Mouse (Mus musculus): ENCODE data around the gene Ccnd2. TPM values are rescaled to one million over a fixed set of nuclear protein-coding genes. Genes with fewer than 3 reads are reported as not detected.

The Ccnd2 gene
- polyA plus RNA-seq, 1 experiment from 2014 or later = 799 TPM

DNA sequence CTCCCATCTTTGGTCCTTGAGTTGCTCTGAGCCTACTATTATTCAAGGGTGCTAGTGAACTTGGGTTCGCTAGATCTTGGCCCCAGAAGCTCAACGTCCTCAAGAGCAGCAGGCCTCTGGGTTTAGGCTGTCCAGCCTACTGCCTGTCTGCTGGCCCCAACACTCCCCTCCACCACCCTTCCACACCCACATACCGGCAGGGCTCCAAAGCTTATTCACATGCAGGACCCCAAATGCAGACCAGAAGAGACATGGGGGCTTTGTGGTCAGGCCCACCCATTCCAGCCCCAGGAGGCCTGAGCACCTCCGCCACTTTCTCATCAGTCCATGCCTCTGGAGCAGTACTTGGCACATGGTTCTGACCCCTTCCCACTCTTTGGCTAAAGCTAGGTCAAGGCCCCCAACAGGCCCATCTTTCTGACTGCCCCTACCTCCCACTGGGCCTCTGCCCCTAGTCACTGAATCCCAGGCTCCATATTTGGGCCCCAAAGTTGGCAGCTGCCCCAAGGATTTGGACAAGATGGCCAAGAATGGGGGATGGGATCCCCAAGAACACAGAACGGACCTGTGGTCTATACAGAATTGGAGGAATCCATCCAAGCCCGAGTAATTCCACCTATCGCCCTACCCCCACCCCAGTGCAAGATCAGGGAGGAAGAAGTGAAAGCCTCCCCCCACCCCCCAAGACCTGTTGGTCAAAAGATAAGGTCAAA lies 8.3 kb downstream of the Ccnd2 start:
- H3K27me3 ChIP-seq (ENCODE audit: low read depth, poor library complexity, severe bottlenecking) = no peaks in the 10 kb centered on the region
- no peak overlapping the region for H3K4me3 ChIP-seq
- no peaks in the 10 kb centered on the region for H3K9me3 ChIP-seq (replicated peaks)
- WGBS = 88% methylated on average over 7 of the region's 7 CpGs
- no peak for DNase-seq (ENCODE audit: low spot score)
- H3K36me3 ChIP-seq = peaks cover 98% of the 10 kb centered on the region
- peaks cover 54% of the 10 kb centered on the region for H3K4me1 ChIP-seq
- no peak overlapping the region for H3K27ac ChIP-seq

DNA sequence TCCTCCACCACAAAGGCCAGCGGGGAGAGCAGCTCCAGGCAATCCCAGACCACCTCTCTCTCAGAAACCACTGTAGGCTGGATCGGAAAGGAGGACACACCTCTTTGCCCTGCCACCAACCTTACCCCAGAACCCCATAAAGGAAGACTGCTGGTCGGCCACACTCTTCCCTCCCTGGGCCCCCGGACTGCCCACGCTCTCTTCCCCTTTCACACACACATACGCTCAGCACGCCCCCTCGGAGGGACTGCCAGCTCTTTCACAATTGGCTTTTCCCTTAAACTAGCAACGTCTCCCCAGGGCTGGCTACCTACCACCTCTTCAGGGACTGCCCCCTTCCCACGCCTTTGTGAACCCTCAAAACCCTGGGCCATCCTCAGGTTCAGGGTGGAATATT lies 8.9 kb downstream of the Ccnd2 start:
- Histone ChIP-seq H3K4me1 (peaks cover 48% of the 10 kb centered on the region), H3K36me3 (peaks cover 99% of the 10 kb centered on the region), H3K4me3 (no peak overlapping the region), H3K9me3 (replicated peaks) (no peaks in the 10 kb centered on the region), H3K27me3 (ENCODE audit: low read depth, poor library complexity, severe bottlenecking) (no peaks in the 10 kb centered on the region), H3K27ac (no peak overlapping the region)
- DNase-seq (ENCODE audit: low spot score) = no peak
- 83% methylated on average over 10 of the region's 10 CpGs for WGBS

DNA sequence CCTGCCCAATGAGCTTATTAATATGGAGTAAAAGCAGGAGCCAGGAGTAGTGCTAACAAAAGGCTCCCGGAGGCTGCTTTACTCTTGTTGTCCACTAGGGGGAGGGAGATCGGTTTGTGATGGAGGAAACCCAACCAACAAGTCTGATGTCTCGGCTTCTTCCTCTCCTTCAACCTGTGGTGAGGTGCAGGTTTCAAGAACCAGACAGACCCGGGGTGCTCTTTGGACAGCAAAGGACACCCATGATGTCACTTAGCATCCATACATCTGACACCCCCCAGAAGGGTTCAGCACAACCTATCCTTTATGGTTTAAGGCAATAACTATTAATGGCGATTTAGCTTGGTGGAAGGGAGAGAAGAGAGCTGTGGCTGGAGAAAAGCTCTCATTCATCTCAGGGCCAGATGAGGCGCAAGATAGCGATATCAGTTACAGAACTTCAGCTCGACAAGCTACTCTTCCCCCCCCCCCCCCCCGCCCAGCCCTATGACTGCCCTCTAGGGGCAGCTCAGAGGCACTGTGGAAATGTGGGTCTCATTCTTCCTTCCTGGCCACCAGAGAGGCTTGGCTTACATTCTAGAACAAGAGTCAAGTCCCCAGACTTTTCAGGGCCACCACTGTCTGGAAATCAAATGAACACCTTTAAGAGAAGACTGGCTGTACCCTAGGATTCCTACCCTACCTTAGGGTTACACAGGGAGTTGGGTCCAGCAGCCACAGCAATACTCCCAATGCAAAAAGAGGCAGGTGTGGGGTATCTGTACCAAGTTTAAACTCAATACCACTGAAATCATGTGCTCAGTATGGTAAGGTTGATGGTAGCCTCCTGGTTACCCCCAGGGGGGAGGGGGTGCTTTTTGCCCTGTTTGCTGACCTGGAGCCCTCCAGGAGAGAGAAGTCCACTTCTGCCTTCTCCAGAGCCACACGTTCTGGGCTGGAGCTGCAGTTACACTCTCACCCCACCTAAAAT lies 9.6 kb downstream of the Ccnd2 start:
- Histone ChIP-seq H3K4me1 (peaks cover 42% of the 10 kb centered on the region), H3K36me3 (peaks cover 99% of the 10 kb centered on the region), H3K4me3 (no peak overlapping the region), H3K9me3 (replicated peaks) (no peaks in the 10 kb centered on the region), H3K27me3 (ENCODE audit: low read depth, poor library complexity, severe bottlenecking) (no peaks in the 10 kb centered on the region), H3K27ac (no peak overlapping the region)
- 33% methylated on average over 9 of the region's 10 CpGs for WGBS
- peak; percentile 69 for DNase-seq (ENCODE audit: low spot score)

DNA sequence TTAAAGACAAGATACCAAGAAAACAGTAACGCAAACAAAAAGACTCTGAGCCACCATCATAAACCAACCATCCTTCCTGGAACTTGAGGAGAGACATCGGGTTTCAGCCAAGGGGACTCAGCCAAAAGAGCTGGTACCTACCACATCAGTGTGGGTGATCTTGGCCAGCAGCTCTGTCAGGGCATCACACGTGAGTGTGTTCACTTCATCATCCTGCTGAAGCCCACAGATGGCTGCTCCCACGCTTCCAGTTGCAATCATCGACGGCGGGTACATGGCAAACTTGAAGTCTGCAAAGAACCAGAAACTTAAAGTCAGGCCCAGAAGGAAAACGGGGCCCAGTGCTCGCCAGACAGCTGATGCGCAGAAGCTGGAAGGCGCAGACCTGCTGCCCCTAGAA lies 13.0 kb downstream of the Ccnd2 start:
- Histone ChIP-seq H3K27ac (no peak overlapping the region), H3K36me3 (peaks cover 99% of the 10 kb centered on the region), H3K4me1 (peaks cover 19% of the 10 kb centered on the region), H3K27me3 (ENCODE audit: low read depth, poor library complexity, severe bottlenecking) (no peaks in the 10 kb centered on the region), H3K9me3 (replicated peaks) (no peaks in the 10 kb centered on the region), H3K4me3 (no peak overlapping the region)
- 96% methylated on average over 11 of the region's 11 CpGs for WGBS
- no peak for DNase-seq (ENCODE audit: low spot score)

DNA sequence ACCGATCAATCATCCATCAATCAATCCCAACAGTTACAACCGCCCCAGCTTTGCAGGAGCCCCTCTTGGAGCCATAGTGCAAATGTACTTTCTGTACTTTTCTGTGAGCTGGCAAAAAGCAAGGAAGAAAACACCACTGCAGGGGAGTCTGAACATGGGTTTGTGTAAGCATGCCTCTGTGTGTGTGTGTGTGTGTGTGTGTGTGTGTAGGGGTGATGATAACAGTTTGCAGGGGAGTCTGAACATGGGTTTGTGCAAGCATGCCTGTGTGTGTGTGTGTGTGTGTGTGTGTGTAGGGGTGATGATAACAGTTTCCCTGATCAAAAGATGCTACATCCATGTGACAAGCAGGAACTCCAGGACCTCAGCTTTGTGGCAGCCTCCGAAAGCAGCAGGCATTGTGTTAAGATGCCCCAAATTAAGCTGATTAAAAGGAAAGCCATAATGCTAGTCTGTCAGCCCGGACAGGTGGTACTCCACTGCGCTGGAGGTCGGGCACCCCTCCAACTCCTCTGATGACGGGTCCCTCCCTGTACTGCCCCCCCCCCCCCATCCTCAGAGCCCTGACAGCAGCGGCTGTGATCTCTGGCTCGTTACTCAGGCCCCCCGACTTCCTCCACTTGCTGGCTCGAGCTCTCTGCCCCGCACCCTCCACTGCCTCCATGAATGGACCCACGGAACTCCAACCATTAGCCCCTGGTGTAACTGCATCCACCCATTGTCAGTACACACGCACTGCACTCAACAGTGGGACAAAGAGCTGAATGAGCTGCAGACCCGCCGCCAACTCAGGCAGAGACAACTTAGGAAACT lies 18.4 kb downstream of the Ccnd2 start:
- H3K27ac ChIP-seq = no peak overlapping the region
- DNase-seq (ENCODE audit: low spot score) = no peak
- 81% methylated on average over 16 of the region's 16 CpGs for WGBS
- no peaks in the 10 kb centered on the region for H3K27me3 ChIP-seq (ENCODE audit: low read depth, poor library complexity, severe bottlenecking)
- no peaks in the 10 kb centered on the region for H3K9me3 ChIP-seq (replicated peaks)
- H3K4me1 ChIP-seq = no peaks in the 10 kb centered on the region
- peaks cover 100% of the 10 kb centered on the region for H3K36me3 ChIP-seq
- H3K4me3 ChIP-seq = no peak overlapping the region

DNA sequence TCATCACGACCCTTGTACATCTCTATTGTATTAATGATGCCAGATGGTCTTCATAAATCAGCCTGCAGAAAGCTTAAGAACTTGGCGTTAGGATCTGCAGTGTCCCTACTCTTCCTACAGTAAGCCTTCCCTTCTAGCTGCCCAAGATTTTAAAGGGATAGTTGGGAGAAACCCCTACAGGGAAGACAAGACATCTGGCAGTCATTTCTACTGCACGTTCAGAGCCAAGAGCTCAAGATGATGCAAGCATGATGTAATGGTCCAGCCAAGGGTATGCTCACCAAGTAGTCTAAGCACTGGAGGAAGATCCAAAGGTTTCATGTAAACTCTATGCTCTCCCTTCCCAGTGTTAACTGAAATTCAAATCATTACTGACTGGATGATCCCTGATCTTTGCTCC lies 19.3 kb downstream of the Ccnd2 start:
- peaks cover 100% of the 10 kb centered on the region for H3K36me3 ChIP-seq
- no peaks in the 10 kb centered on the region for H3K9me3 ChIP-seq (replicated peaks)
- H3K4me1 ChIP-seq = no peaks in the 10 kb centered on the region
- no peak overlapping the region for H3K27ac ChIP-seq
- H3K4me3 ChIP-seq = no peak overlapping the region
- DNase-seq (ENCODE audit: low spot score) = no peak
- 78% methylated on average over 3 of the region's 3 CpGs for WGBS
- H3K27me3 ChIP-seq (ENCODE audit: low read depth, poor library complexity, severe bottlenecking) = no peaks in the 10 kb centered on the region

DNA sequence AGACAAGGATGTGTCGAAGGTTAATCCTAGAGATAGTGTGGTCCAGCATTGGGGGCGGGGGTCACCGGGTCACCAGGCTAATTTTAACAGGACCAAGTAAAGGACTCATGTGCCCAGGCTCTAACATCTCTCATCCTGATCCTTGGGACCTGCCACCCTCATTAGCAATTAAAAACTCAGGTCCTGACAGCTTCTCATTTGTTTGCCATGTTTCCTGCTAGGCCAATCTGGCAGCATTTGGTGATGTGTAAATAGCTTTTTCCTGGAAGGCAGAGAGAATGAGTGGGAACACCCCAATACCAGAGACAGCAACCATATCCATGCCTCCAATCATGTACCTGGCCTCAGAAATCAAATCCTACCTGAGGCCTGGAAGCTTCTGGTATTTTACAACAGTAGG lies 20.0 kb downstream of the Ccnd2 start:
- Histone ChIP-seq H3K36me3 (peaks cover 100% of the 10 kb centered on the region), H3K27ac (no peak overlapping the region), H3K27me3 (ENCODE audit: low read depth, poor library complexity, severe bottlenecking) (no peaks in the 10 kb centered on the region), H3K9me3 (replicated peaks) (no peaks in the 10 kb centered on the region), H3K4me3 (no peak overlapping the region), H3K4me1 (no peaks in the 10 kb centered on the region)
- DNase-seq (ENCODE audit: low spot score) = no peak
- 78% methylated on average over 3 of the region's 3 CpGs for WGBS

DNA sequence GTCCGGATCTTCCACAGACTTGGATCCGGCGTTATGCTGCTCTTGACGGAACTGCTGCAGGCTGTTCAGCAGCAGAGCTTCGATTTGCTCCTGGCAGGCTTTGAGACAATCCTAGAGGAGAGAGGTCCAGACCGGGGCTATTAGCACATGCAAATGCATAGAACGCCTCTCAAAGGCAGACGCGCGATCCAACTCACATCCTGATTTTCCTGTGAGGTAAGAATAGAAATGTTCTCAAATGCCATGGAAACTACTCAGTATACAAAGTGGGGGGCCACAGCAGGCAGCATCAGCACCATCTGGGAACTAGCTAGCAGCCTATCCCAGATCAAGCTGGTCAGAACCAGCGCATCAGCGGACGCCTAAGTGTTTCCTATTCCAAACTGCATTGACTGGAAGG lies 21.6 kb downstream of the Ccnd2 start:
- peaks cover 97% of the 10 kb centered on the region for H3K36me3 ChIP-seq
- WGBS = 77% methylated on average over 13 of the region's 13 CpGs

DNA sequence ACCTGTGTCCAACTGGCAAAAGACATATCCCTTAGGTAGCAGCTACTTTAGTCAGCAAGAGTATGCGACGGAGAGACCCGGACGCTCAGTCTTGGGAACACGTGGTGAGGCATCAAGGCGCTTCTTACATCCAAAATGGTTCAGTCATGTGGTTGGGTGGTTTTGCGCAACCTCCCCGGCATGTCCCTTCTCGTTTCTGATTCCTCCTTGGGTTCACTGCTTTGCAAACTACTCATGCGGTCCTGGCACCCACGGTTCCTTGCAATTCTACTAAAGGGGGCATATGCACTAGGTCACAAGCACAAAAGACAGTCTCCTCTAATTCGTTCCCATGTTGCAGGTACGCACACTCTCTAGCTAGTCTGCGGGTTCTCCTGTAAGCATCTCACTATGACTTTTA lies 22.3 kb downstream of the Ccnd2 start:
- Histone ChIP-seq H3K36me3 (peaks cover 90% of the 10 kb centered on the region), H3K27ac (no peak overlapping the region), H3K27me3 (ENCODE audit: low read depth, poor library complexity, severe bottlenecking) (no peaks in the 10 kb centered on the region), H3K4me3 (no peak overlapping the region), H3K9me3 (replicated peaks) (no peaks in the 10 kb centered on the region), H3K4me1 (peaks cover 2% of the 10 kb centered on the region; the same call in 1 of the 2 replicates)
- WGBS = 94% methylated on average over 14 of the region's 14 CpGs
- DNase-seq (ENCODE audit: low spot score) = no peak

More for the DNA sequence above, 21.6 kb downstream of the Ccnd2 start:
- no peaks in the 10 kb centered on the region for H3K27me3 ChIP-seq (ENCODE audit: low read depth, poor library complexity, severe bottlenecking)
- no peak for DNase-seq (ENCODE audit: low spot score)
- H3K9me3 ChIP-seq (replicated peaks) = no peaks in the 10 kb centered on the region
- H3K4me3 ChIP-seq = no peak overlapping the region
- H3K27ac ChIP-seq = no peak overlapping the region
- H3K4me1 ChIP-seq = no peaks in the 10 kb centered on the region

DNA sequence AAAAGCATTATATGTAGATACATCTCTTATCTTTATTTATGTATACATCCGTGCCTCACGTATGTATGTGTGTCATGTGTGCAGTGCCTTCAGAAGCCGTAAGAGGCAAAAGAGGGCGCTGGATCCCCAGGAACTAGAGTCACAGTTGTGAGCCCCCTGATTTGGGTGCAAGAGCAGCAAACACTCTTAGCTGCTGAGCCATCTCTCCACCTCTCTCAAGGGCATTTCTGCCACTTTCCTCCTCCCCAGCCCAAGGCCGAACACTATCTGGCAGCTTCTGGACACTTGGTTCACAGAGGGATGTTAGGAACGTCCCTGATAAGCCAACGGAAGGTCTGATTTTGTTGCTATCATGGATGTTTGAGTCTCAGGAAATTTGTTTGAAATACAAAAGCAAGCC lies 28.5 kb downstream of the Ccnd2 start:
- no peak for DNase-seq (ENCODE audit: low spot score)
- 92% methylated on average over 7 of the region's 7 CpGs for WGBS

DNA sequence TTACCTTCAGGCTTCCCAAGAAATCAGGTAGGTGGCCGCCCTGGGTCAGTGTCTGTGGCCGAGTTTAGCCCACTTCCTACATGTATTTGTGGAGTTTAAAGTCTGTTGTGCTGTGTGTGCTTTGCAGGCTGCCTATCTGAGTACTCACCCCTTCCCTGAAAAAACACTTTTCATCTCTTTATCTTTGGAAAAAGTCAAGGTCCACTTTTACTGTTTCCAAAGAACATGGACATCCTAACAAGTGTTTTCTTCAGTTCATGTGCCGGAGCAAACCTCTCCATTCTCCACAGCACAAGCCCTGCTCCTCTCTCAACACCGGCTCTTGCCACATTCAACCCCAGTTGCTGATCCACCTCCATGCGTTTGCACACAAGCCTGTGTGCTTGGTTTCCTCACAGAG lies 29.0 kb downstream of the Ccnd2 start:
- Histone ChIP-seq H3K4me1 (peaks cover 4% of the 10 kb centered on the region; the same call in 1 of the 2 replicates), H3K9me3 (replicated peaks) (no peaks in the 10 kb centered on the region), H3K4me3 (no peak overlapping the region), H3K27me3 (ENCODE audit: low read depth, poor library complexity, severe bottlenecking) (no peaks in the 10 kb centered on the region), H3K36me3 (peaks cover 24% of the 10 kb centered on the region), H3K27ac (no peak overlapping the region)
- no peak for DNase-seq (ENCODE audit: low spot score)
- 87% methylated on average over 5 of the region's 5 CpGs for WGBS

More for the DNA sequence above, 28.5 kb downstream of the Ccnd2 start:
- Histone ChIP-seq H3K27me3 (ENCODE audit: low read depth, poor library complexity, severe bottlenecking) (no peaks in the 10 kb centered on the region), H3K4me3 (no peak overlapping the region), H3K36me3 (peaks cover 29% of the 10 kb centered on the region), H3K27ac (no peak overlapping the region), H3K9me3 (replicated peaks) (no peaks in the 10 kb centered on the region), H3K4me1 (peaks cover 4% of the 10 kb centered on the region; the same call in 1 of the 2 replicates)

DNA sequence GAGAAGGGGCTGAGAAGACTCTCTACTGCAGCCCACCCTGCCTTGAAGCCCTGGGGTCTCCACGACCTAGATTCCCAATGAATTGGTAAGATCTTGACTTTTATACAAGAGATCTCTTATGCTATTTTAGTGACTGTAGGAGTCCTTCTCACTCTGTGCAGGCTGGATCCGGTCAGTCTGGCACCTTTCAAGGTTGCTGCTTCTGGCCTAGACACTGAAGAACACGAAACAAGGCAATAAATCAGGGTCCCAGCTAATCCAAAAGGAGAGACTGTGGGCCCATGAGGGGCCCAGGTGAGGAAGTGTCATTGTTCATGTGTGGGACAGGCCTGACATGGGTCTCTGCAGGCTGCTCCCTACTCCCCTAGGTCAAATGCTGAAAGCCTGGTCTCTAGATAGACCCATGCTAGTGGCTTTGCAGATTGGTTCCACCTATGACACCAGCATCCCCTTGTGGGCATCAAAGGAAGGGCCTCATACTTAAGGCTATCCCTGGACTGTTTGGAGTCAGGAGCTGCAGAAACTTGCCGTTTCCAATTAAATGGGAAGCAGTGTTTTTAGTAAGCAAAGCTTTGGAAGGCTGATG lies 29.7 kb downstream of the Ccnd2 start:
- no peak for DNase-seq (ENCODE audit: low spot score)
- Histone ChIP-seq H3K4me1 (peaks cover 4% of the 10 kb centered on the region; the same call in 1 of the 2 replicates), H3K27me3 (ENCODE audit: low read depth, poor library complexity, severe bottlenecking) (no peaks in the 10 kb centered on the region), H3K36me3 (peaks cover 17% of the 10 kb centered on the region), H3K27ac (no peak overlapping the region), H3K4me3 (no peak overlapping the region), H3K9me3 (replicated peaks) (no peaks in the 10 kb centered on the region)
- 74% methylated on average over 4 of the region's 4 CpGs for WGBS

Measured in limb, embryonic 10.5 days (tissue).